Mouse (Mus musculus) B cell, adult 2 months (primary cell): ENCODE data around the gene Tubb3.

Source experiments
- DNase-seq, 2 experiments: peaks; one replicate each; pipeline ENCODE4 v3.0.0; 2022

Gene Tubb3

GRCm38 (mm10) chr8:123411246-123411645, at the start of gene Tubb3:
TSS of gene Tubb3 (plus strand) at chr8:123411424.
- peak; percentile 52 to 57 for DNase-seq

GRCm38 (mm10) chr8:123373403-123374238, 37.6 kb upstream of the Tubb3 start, which contains the start of gene Tcf25:
TSS of gene Tcf25 (plus strand) at chr8:123373753.
- DNase-seq, result peak; percentile 98

- peak; percentile 98 for DNase-seq
Observed at GRCm38 (mm10) chr8:123374239-123374578, 37.0 kb upstream of the Tubb3 start.

GRCm38 (mm10) chr8:123375701-123376100, 35.5 kb upstream of the Tubb3 start:
- DNase-seq, result no peak

GRCm38 (mm10) chr8:123376106-123376505, 35.1 kb upstream of the Tubb3 start:
- no peak for DNase-seq

GRCm38 (mm10) chr8:123381711-123382110, 29.5 kb upstream of the Tubb3 start:
- DNase-seq, result no peak

- DNase-seq, result no peak
Observed at GRCm38 (mm10) chr8:123382516-123382915, 28.7 kb upstream of the Tubb3 start.

- DNase-seq, result peak; percentile 59 to 60
Observed at GRCm38 (mm10) chr8:123384883-123385540, 26.2 kb upstream of the Tubb3 start.

- no peak for DNase-seq
Observed at GRCm38 (mm10) chr8:123387041-123387440, 24.2 kb upstream of the Tubb3 start.

GRCm38 (mm10) chr8:123387801-123388200, 23.4 kb upstream of the Tubb3 start:
- DNase-seq, result no peak

GRCm38 (mm10) chr8:123389026-123389425, 22.2 kb upstream of the Tubb3 start:
- no peak for DNase-seq

GRCm38 (mm10) chr8:123398308-123398707, 12.9 kb upstream of the Tubb3 start:
- no peak for DNase-seq

- no peak for DNase-seq
Observed at GRCm38 (mm10) chr8:123401936-123402335, 9.3 kb upstream of the Tubb3 start.

GRCm38 (mm10) chr8:123402730-123403326, 8.4 kb upstream of the Tubb3 start:
- no peak for DNase-seq

- DNase-seq, result no peak
Observed at GRCm38 (mm10) chr8:123404521-123404920, 6.7 kb upstream of the Tubb3 start.

- DNase-seq, result peak; percentile 81 to 84
Observed at GRCm38 (mm10) chr8:123406786-123407185, 4.4 kb upstream of the Tubb3 start, which contains the start of gene Mc1r. TSS of gene Mc1r (plus strand) at chr8:123407107.

GRCm38 (mm10) chr8:123407612-123408011, 3.6 kb upstream of the Tubb3 start:
- DNase-seq, result no peak

- no peak for DNase-seq
Observed at GRCm38 (mm10) chr8:123408586-123409544, 2.4 kb upstream of the Tubb3 start.

- no peak for DNase-seq
Observed at GRCm38 (mm10) chr8:123410049-123410587, 1.1 kb upstream of the Tubb3 start.

- peak in 1 of 2 experiments; percentile 18 for DNase-seq
Observed at GRCm38 (mm10) chr8:123410788-123411187, 436 bp upstream of the Tubb3 start.

GRCm38 (mm10) chr8:123411781-123412327, 630 bp downstream of the Tubb3 start:
- no peak for DNase-seq
